Mouse (Mus musculus) CH12.LX (cell line): ENCODE data around the gene Hoxb3.

ENCODE experiments used
- CTCF ChIP-seq, 2 experiments: IDR thresholded peaks in 1 of 2; conservative IDR thresholded peaks in 1 of 2; 2 replicates each; pipeline ENCODE4 v1.5.1; 2011 to 2012; ENCODE audit warnings: low read depth in 2 of 2, low read length in 2 of 2, improper control_type of control experiment in 1 of 2, inconsistent platforms in 1 of 2, mild to moderate bottlenecking in 1 of 2, moderate library complexity in 1 of 2
- JUND ChIP-seq: conservative IDR thresholded peaks from 2 replicates; pipeline ENCODE4 v1.6.1; 2011; ENCODE audit warnings: low read depth, low read length, improper control_type of control experiment
- MXI1 ChIP-seq: IDR thresholded peaks from 2 replicates; pipeline ENCODE4 v1.6.1; 2011; ENCODE audit warnings: mild to moderate bottlenecking, low read depth, low read length, improper control_type of control experiment
- POLR2A ChIP-seq: IDR thresholded peaks from 2 replicates; pipeline ENCODE4 v1.6.1; 2011; ENCODE audit warnings: low read depth, mild to moderate bottlenecking, improper control_type of control experiment, low read length
- RAD21 ChIP-seq: IDR thresholded peaks from 2 replicates; pipeline ENCODE4 v1.6.1; 2011; ENCODE audit warnings: low read depth, mild to moderate bottlenecking, low read length, improper control_type of control experiment, moderate library complexity

GRCm38 (mm10) chr11:96327122-96327521 lies 4.0 kb downstream of the Hoxb3 start:
- no peak for TF ChIP-seq POLR2A
- TF ChIP-seq CTCF (conservative IDR thresholded peaks at IDR 0.05 in 1 of 2, IDR thresholded peaks at IDR 0.05 in 1 of 2; ENCODE audit: low read depth in 2 of 2, low read length in 2 of 2), result no peak
- no peak for TF ChIP-seq MXI1
- no peak for TF ChIP-seq RAD21
- TF ChIP-seq JUND, result no peak
